Mouse (Mus musculus) bone marrow macrophage, adult 2 months (primary cell): ENCODE measurements around the gene Ahsg.

Source experiments
- CTCF ChIP-seq: IDR thresholded peaks from 2 replicates; pipeline ENCODE4 v1.5.1; 2012; ENCODE audit warnings: low read depth, mild to moderate bottlenecking, low read length, moderate library complexity
- POLR2A ChIP-seq: IDR thresholded peaks from 2 replicates; pipeline ENCODE4 v1.6.1; 2012; ENCODE audit warnings: mild to moderate bottlenecking, low read depth, low read length, borderline replicate concordance

DNA sequence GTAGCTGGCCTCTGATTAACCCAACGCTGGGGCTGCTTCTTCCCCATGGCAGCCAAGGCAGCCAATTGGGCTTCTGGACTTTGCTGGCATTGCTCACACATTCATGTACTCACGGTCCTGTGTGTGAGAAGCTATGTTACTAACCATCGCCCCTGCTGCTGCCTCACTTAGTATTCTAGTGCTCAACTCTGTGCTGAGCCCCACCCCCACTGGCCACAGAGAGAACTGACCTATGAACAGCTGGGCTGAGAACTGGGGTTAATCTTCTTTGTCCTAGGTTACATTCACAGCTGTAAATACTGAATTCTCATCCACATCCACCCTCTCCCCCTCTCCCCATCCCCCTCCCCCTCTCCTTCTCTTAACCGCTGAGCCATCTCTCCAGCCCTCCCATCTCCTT, 2.2 kb upstream of the Ahsg start:
- TF ChIP-seq CTCF = no peak
- TF ChIP-seq POLR2A = no peak
